Mouse (Mus musculus) regulatory T cell (primary cell): Measurements from ENCODE around the gene Itfg1.
"Not testable (repeated sequence)": the region's sequence is repeated elsewhere in the genome, so short reads cannot be mapped to it uniquely, and the experiment has no call there.

Experiments used
- in situ Hi-C: fragments of 300-600 bp; cut with MboI, MseI; formaldehyde crosslinking; loops from one replicate; pipeline ENCODE4 v1.15.1; 2025; ENCODE audit warnings: high pct_unique_total_duplicates

Itfg1 gene

GRCm38 (mm10) chr8:85840657-85841488, at the start of gene Itfg1, which contains the start of gene Phkb:
TSS of gene Itfg1 (minus strand) at chr8:85840921.
TSS of gene Phkb (plus strand) at chr8:85840959.
- in situ Hi-C loops = no loop called here

- in situ Hi-C loops = no loop called here
Observed at GRCm38 (mm10) chr8:85884811-85885210, 44.1 kb upstream of the Itfg1 start.

GRCm38 (mm10) chr8:85879624-85880023, 38.9 kb upstream of the Itfg1 start:
- in situ Hi-C loops = no loop called here

GRCm38 (mm10) chr8:85877976-85878375, 37.3 kb upstream of the Itfg1 start:
- in situ Hi-C loops = no loop called here

- in situ Hi-C loops = no loop called here
Observed at GRCm38 (mm10) chr8:85871660-85872059, 30.9 kb upstream of the Itfg1 start.

- in situ Hi-C loops = no loop called here
Observed at GRCm38 (mm10) chr8:85862381-85862780, 21.7 kb upstream of the Itfg1 start.

GRCm38 (mm10) chr8:85860612-85861011, 19.9 kb upstream of the Itfg1 start:
- in situ Hi-C loops = no loop called here

GRCm38 (mm10) chr8:85857227-85857896, 16.6 kb upstream of the Itfg1 start:
- in situ Hi-C loops = not testable (repeated sequence)

- in situ Hi-C loops = no loop called here
Observed at GRCm38 (mm10) chr8:85854220-85855123, 13.8 kb upstream of the Itfg1 start.

- in situ Hi-C loops = no loop called here
Observed at GRCm38 (mm10) chr8:85845887-85846286, 5.2 kb upstream of the Itfg1 start.

GRCm38 (mm10) chr8:85841489-85841795, 721 bp upstream of the Itfg1 start:
- in situ Hi-C loops = no loop called here

- in situ Hi-C loops = loop anchor here (10.0 kb wide), 1 partner anchor 885 kb away; no protein-coding TSS in a partner anchor
Observed at GRCm38 (mm10) chr8:85839916-85840656, 635 bp downstream of the Itfg1 start.

GRCm38 (mm10) chr8:85813621-85814020, 27.1 kb downstream of the Itfg1 start:
- in situ Hi-C loops = no loop called here

GRCm38 (mm10) chr8:85801408-85801807, 39.3 kb downstream of the Itfg1 start:
- in situ Hi-C loops = no loop called here

GRCm38 (mm10) chr8:85800164-85800563, 40.6 kb downstream of the Itfg1 start:
- in situ Hi-C loops = no loop called here

GRCm38 (mm10) chr8:85796392-85796791, 44.3 kb downstream of the Itfg1 start:
- in situ Hi-C loops = not testable (repeated sequence)

- in situ Hi-C loops = no loop called here
Observed at GRCm38 (mm10) chr8:85788341-85788740, 52.4 kb downstream of the Itfg1 start.

- in situ Hi-C loops = no loop called here
Observed at GRCm38 (mm10) chr8:85787909-85788308, 52.8 kb downstream of the Itfg1 start.

- in situ Hi-C loops = no loop called here
Observed at GRCm38 (mm10) chr8:85785506-85785905, 55.2 kb downstream of the Itfg1 start.

GRCm38 (mm10) chr8:85783871-85784270, 56.9 kb downstream of the Itfg1 start:
- in situ Hi-C loops = no loop called here

- in situ Hi-C loops = no loop called here
Observed at GRCm38 (mm10) chr8:85780091-85780490, 60.6 kb downstream of the Itfg1 start.
